Mouse (Mus musculus): ENCODE data around the gene Gm10100. TPM values are rescaled to one million over a fixed set of nuclear protein-coding genes. Genes with fewer than 3 reads are reported as not detected.
"Not testable (repeated sequence)": the region's sequence is repeated elsewhere in the genome, so short reads cannot be mapped to it uniquely, and the experiment has no call there.

The Gm10100 gene
- not detected for total RNA-seq (2022)

DNA sequence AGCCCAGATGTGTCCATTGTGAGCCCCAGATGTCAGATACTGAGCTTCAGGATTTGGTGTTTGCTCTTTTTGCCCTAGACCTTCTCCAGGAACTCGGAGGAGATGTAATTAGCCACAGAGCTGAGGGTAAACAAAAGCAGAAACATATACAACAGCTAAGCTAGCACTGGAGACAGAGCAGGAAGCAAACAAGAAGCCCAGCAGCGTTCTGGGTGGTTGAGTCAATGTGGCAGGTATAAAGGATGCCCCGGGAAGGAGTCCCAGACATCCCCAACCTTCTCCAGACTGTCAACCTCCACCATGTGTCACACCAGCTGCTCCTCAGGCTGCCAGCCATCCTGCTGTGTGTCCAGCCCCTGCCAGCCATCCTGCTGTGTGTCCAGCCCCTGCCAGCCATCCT lies at the start of gene Gm10100:
Gm10100 (plus strand) TSS at position 301 of the 400 bp plus-strand sequence.
- DNase-seq (ENCODE audit: low spot score in 2 of 2) = no peak

DNA sequence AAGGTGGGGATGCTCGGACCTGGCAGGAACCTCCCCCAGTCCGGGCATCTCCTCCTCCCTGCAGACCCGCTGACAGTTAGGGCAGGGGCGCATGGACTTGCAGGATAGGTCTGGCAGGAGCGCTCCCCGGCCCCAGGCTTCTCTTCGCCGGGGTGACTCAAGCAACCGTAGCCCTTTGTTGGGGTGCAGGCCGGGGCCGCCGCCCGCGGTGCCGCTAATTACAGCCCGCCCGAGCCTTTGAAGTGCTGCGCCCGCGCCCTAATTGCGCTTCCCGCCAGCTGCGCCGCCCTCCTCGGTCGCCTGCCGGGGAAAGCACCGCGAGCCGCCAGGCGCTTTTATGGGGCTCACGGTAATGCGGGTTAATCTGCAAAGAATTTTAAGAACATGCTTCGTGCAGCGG lies 48.7 kb upstream of the Gm10100 start:
- DNase-seq (ENCODE audit: low spot score in 2 of 2) = no peak

DNA sequence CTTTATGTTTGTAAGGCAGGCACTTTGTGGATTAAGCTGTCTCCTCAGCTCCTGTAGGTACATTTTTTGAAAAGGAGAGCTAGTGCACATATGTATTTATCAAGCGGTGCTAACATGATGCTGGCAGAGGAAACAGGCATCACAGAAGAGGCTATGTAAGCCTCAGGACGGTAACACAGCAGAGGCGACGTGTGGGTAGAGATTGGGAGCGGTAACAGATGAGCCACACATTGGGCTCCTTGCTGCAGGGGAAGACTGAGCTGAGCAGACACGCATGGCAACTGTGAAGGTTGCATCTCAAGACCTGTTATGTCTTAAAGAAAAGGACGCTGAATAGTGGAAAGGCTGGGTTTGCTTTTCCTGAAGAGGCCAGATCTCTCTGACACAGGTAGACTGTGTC lies 43.3 kb upstream of the Gm10100 start:
- no peak for DNase-seq (ENCODE audit: low spot score in 2 of 2)

- no peak for DNase-seq (ENCODE audit: low spot score in 2 of 2)
Observed at GRCm38 (mm10) chr10:77684181-77684580, 42.1 kb upstream of the Gm10100 start.

GRCm38 (mm10) chr10:77685895-77686664 lies 40.2 kb upstream of the Gm10100 start, which contains the start of gene Tspear:
Tspear (plus strand) TSS chr10:77686569.
- no peak for DNase-seq (ENCODE audit: low spot score in 2 of 2)

GRCm38 (mm10) chr10:77687021-77687420 lies 39.3 kb upstream of the Gm10100 start:
- DNase-seq (ENCODE audit: low spot score in 2 of 2) = no peak

DNA sequence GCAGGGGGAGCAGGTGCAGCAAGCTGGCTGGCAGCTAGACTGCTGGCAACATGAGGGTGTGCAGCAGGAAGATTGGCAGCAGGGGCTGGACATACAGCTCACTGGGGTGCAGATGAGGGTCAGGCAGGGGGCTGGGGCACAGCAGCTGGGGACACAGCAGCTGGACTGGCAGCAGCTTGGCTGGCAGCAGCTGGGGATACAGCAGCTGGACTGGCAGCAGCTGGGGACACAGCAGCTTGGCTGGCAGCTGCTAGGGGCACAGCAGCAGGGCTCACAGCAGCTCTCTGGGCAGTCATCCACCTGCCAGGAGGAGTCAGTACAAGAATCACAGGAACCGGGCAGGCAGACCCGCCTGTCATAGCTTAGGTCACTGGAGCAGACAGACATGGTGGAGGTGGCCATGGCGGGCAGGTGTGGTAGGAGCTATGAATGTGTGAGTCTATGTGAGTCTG lies 35.9 kb upstream of the Gm10100 start, which contains the start of gene Gm19402:
Gm19402 (minus strand) TSS at position 402 of the 452 bp plus-strand sequence.
- not testable (repeated sequence) for DNase-seq (ENCODE audit: low spot score in 2 of 2)

DNA sequence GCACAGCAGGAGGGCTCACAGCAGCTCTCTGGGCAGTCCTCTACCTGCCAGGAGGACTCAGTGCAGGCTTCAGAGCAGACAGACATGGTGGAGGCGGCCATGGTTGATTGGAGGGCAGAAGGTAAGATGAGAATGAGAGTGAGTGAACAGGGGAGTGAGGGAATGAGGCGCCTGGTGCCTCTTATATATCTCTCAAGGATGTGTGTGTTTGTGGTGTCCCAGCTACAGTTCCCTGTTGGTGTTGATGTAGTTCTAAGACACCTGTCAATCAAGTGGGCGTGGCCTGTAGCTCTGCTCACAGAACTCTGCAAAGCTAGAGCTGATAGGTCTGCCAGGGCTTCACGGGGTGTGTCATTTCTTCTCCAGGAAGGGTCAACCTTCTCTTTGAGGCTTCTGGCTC lies 29.2 kb upstream of the Gm10100 start, which contains the start of gene Gm9508:
Gm9508 (minus strand) TSS at position 101 of the 400 bp plus-strand sequence.
- DNase-seq (ENCODE audit: low spot score in 2 of 2) = no peak

- DNase-seq (ENCODE audit: low spot score in 2 of 2) = no peak
Observed at GRCm38 (mm10) chr10:77706326-77706725, 20.0 kb upstream of the Gm10100 start, which contains the start of gene Gm10272. Gm10272 (plus strand) TSS chr10:77706626.

DNA sequence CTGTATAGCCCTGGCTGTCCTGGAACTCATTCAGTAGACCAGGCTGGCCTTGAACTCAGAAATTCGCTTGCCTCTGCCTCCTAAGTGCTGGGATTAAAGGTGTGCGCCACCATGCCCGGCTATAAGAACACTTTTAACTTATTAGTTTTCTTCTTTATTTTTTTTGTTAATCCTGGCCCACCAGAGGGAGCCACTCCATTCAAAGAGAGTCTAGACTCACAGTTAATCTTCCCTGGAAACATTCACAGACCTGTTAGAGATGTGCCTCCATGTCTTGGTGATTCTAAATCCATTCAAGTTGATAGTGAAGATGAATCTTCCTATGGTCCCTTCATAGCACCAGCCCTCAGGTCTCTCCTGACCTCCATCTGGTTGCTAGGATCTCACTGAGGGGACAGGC lies 16.5 kb upstream of the Gm10100 start:
- DNase-seq (ENCODE audit: low spot score in 2 of 2) = no peak

DNA sequence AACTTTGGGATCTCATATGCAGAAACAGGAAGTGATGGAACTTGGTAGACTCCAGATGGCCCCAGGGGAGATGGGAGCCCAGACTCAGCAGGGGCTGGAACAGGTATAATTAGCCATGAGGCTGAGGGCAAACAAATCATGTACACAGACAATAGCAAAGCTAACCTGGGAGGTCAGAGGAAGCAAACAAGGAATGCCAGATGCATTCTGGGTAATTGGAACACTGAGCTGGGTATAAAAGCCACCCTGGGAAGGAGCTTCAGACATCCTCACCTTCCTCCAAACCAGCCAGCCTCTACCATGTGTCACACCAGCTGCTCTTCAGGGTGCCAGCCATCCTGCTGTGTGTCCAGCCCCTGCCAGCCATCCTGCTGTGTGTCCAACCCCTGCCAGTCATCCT lies 15.1 kb upstream of the Gm10100 start, which contains the start of gene Gm10024:
Gm10024 (plus strand) TSS at position 301 of the 400 bp plus-strand sequence.
- DNase-seq (ENCODE audit: low spot score in 2 of 2) = not testable (repeated sequence)

DNA sequence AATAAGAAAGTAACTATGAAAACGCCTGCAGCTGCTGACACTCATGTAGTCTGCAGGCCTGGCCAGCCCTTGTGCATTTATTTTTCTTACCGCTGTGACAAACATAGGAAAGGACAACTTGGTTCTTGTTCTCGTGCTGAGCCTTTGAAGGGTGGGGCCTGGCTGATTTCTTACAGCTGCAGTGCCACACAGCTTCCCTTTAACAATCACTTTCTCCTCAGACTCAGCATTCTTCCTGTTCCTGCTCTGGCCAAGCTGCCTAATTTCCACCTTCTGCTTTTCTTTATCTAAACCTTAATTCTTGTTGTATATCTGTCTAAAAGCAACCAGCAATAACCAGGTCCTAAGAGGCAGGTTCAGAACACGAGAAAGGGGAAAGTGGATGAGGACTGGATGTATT lies 12.6 kb upstream of the Gm10100 start:
- no peak for DNase-seq (ENCODE audit: low spot score in 2 of 2)

DNA sequence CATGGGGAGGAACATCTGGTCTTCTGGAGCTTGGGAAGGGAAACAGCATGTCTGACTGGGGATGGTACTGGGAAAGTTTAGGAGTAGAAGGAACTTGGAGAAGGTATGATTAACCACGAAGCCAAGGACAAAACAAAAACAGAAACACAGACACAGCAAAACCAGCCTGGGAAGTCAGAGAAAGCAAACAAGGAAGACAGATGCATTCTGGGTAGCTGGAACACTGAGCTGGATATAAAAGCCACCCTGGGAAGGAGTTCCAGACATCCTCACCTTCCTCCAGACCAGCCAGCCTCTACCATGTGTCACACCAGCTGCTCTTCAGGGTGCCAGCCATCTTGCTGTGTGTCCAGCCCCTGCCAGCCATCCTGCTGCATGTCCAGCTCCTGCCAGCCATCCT lies 10.8 kb upstream of the Gm10100 start, which contains the start of gene Gm10142:
Gm10142 (plus strand) TSS at position 301 of the 400 bp plus-strand sequence.
- no peak for DNase-seq (ENCODE audit: low spot score in 2 of 2)

GRCm38 (mm10) chr10:77720299-77720698 lies 6.0 kb upstream of the Gm10100 start, which contains the start of gene Krtap12-1:
Krtap12-1 (plus strand) TSS chr10:77720599.
- DNase-seq (ENCODE audit: low spot score in 2 of 2) = not testable (repeated sequence)

DNA sequence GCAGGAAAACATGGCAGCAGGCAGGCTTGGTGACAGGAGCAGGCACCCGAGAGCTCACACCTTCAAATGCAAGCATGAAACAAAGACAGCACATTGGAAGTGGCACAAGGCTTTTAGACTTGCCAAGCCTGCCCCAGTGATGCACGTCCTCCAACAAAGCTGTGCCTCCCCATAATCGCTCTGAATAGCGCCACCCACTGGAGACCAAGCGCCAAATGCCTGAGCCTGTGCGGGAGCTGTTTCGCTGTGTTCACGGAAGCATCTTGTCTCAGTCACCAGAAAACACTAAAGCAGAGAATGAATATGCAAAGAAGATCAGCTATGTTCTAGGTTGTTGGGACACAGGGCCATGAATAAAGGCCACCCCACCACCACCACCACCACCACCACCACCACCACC lies 1.4 kb upstream of the Gm10100 start:
- no peak for DNase-seq (ENCODE audit: low spot score in 2 of 2)

GRCm38 (mm10) chr10:77728280-77728679 lies 2.0 kb downstream of the Gm10100 start:
- no peak for DNase-seq (ENCODE audit: low spot score in 2 of 2)

GRCm38 (mm10) chr10:77729241-77729640 lies 3.0 kb downstream of the Gm10100 start:
- DNase-seq (ENCODE audit: low spot score in 2 of 2) = no peak

GRCm38 (mm10) chr10:77735928-77736327 lies 9.6 kb downstream of the Gm10100 start:
- DNase-seq (ENCODE audit: low spot score in 2 of 2) = no peak

GRCm38 (mm10) chr10:77738929-77739328 lies 12.6 kb downstream of the Gm10100 start:
- DNase-seq (ENCODE audit: low spot score in 2 of 2) = no peak

DNA sequence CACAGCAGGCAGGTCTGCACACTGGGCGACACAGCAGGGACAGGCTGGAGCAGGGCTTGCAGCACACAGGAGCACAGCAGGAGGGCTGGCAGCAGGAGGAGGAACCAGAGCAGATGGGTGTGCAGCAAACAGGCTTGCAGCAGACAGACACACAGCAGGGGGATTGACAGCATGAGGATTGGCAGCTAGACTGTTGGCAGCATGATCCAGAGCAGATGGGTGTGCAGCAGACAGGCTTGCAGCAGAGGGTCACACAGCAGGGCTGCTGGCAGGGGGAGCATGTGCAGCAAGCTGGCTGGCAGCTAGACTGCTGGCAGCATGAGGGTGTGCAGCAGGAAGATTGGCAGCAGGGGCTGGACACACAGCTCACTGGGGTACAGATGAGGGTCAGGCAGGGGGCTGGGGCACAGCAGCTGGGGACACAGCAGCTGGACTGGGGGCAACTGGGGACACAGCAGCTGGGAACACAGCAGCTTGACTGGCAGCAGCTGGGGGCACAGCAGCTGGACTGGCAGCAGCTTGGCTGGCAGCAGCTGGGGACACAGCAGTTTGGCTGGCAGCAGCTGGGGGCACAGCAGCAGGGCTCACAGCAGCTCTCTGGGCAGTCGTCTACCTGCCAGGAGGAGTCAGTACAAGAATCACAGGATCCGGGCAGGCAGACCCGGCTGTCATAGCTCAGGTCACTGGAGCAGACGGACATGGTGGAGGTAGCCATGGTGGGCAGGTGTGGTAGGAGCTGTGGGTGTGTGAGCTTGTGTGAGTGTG lies 15.8 kb downstream of the Gm10100 start, which contains the start of gene Gm18596:
Gm18596 (minus strand) TSS at position 715 of the 765 bp plus-strand sequence.
- not testable (repeated sequence) for DNase-seq (ENCODE audit: low spot score in 2 of 2)

DNA sequence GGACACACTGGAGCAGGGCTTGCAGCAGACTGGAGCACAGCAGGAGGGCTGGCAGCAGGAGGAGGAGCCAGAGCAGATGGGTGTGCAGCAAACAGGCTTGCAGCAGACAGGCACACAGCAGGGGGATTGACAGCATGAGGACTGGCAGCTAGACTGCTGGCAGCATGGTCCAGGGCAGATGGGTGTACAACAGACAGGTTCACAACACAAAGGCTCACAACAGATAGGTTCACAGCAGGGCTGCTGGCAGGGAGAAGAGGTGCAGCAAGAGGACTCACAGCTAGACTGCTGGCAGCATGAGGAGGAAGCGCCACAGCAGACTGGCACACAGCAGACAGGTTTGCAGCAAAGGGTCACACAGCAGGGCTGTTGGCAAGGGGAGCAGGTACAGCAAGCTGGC lies 24.4 kb downstream of the Gm10100 start:
- not testable (repeated sequence) for DNase-seq (ENCODE audit: low spot score in 2 of 2)

DNA sequence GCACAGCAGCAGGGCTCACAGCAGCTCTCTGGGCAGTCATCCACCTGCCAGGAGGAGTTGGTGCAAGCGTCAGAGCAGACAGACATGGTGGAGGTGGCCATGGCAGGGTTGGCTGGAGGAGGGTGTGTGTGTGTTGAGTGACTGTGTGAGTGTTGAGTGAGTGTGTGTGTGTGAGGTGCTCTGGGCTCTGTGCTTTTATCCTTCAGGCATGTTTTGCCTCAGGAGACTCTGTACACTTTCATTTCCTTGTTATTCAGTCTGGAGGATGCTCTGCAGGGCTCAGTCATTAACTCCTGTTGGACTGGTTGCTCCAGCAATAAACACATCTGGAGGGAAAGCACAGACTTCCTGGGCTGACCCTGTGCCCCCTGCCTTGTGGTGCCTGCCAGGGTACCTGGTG lies 25.0 kb downstream of the Gm10100 start, which contains the start of gene Gm9736:
Gm9736 (minus strand) TSS at position 101 of the 400 bp plus-strand sequence.
- not testable (repeated sequence) for DNase-seq (ENCODE audit: low spot score in 2 of 2)
